Mouse (Mus musculus) olfactory bulb, adult 2 months (tissue): ENCODE results near the gene Syne3.

ENCODE experiments used
- CTCF ChIP-seq: fragments of 200-500 bp; IDR thresholded peaks from 2 replicates; pipeline ENCODE4 v1.5.1; 2012; ENCODE audit warnings: low read depth, mild to moderate bottlenecking, low read length, moderate library complexity; ENCODE audit not compliant: insufficient read depth
- POLR2A ChIP-seq: fragments of 200-500 bp; IDR thresholded peaks from 2 replicates; pipeline ENCODE4 v1.6.1; 2012; ENCODE audit warnings: mild to moderate bottlenecking, low read depth, low read length, moderate library complexity; ENCODE audit not compliant: insufficient read depth

DNA sequence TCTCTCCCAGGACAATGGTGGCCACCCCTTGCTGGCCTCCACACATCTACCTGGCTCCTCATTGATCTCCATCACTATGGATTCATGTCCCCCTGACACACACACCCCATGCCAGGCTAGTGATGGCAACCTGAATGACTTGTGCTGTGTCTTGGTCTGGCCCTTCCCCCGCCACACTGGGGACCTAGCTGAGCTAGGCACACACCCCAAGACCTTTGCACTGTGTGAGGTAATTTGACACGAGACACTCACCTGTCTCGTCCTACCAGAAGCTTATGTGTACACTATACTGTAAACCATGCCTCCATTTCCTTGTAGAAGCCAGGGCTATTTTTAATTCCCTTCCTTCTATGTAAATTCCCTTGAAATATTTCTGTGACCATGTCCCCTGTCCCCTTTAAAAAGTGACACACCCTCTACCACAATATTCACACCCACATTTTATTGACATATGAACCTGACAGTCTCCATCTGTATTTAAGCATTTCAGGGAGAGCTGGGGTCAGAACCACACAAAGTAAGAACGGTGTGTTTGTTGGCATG, 128.0 kb downstream of the Syne3 start:
- TF ChIP-seq CTCF (no peak), POLR2A (no peak)
